ENCODE assay signal across 8 mouse cellular contexts in the genomic region with DNA sequence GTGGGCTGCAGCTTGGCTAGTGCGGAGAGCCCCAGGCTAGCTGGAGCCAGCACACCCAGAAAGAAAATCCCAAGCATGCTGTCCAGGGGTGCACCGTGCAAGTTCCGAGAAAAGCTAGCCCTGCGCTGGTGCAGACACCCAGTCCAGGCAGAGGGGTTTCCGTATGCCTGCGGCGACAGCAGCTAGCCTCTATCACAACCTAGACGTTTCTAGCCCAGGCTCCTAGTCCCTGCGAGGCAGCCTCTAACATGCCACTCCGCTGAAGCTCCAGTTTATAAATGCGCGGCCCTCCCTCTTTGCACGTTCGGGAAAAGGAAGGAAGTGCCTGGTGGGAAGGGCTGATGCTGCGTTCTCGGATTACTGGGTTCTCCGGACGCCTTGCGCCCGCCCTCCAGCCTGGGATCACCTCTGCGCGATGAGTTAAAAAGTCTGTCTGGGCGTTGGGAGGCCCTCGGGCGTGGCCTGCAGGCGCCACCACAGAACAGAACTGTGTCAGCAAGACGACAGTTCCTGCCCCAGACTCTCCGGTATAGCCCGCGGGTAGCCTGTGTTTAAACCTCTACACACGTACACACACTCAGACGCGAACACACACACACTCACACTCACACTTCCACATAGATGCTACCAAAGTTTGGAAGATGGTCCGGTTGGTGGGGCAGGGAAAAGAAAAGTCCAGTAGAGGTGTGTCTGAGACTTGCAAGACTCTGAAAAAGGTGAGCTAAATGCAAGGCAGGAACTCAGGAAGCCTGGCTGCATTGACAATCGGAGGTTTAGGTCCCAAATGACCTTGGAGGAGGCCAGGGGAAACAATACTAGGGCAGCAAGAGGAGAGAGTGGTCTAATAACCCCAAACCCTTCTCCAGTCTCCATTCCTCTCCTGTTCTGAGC. TPM values are rescaled to one million over a fixed set of nuclear protein-coding genes. Genes with fewer than 3 reads are reported as not detected.
DNase-seq lines count a peak whose midpoint lies in the region; ATAC-seq lines count a peak whose summit lies in the region.

Gene Thbd (minus strand): TSS at position 319 of the 891 bp plus-strand sequence.

- intact Hi-C loops in left cerebral cortex, postnatal 25 days (cut with DNase I) = loop anchor here (5.0 kb wide), 4 partner anchors 129 to 286 kb away; no protein-coding TSS in a partner anchor

- peaks cover 36% of the 10 kb centered on the region for H3K27me3 ChIP-seq in forebrain, embryonic 15.5 days
- peaks cover 24% of the 10 kb centered on the region for H3K27me3 ChIP-seq in megakaryocyte, embryonic 14.5 days (replicated peaks)

- H3K4me1 ChIP-seq in forebrain, embryonic 15.5 days = peaks cover 25% of the 10 kb centered on the region
- peaks cover 66% of the 10 kb centered on the region for H3K4me1 ChIP-seq in megakaryocyte, embryonic 14.5 days

- H3K9ac ChIP-seq in forebrain, embryonic 15.5 days (replicated peaks) = peak within 1 kb of the TSS; percentile 9; the same call in 1 of the 2 replicates

- peak; percentile 30 for DNase-seq in right cerebral cortex, postnatal 4 days
- no peak for DNase-seq in right cerebral cortex, postnatal 14 days
- peak; percentile 77 for DNase-seq in heart, postnatal 4 days
- no peak for DNase-seq in left cerebral cortex, postnatal 25 days (ENCODE audit: low spot score in 2 of 2)
- peak; percentile 39 to 60 for DNase-seq in spleen, postnatal 10 days (ENCODE audit: low spot score in 2 of 2)
- no peak for DNase-seq in layer of hippocampus, postnatal 25 days (ENCODE audit: extremely low spot score in 1 of 2, low spot score in 1 of 2)

- 2% methylated on average over 35 of the region's 35 CpGs for WGBS in forebrain, embryonic 15.5 days

- ATAC-seq in forebrain, embryonic 15.5 days (replicated peaks) = peak; percentile 52

- H3K36me3 ChIP-seq in forebrain, embryonic 15.5 days = no peaks in the 10 kb centered on the region
- no peaks in the 10 kb centered on the region for H3K36me3 ChIP-seq in megakaryocyte, embryonic 14.5 days (replicated peaks; ENCODE audit: low read length)

- H3K27ac ChIP-seq in forebrain, embryonic 15.5 days (replicated peaks) = no peak within 1 kb of the TSS

- peak within 1 kb of the TSS; percentile 31 for H3K4me3 ChIP-seq in forebrain, embryonic 15.5 days
- peak within 1 kb of the TSS; percentile 92 for H3K4me3 ChIP-seq in megakaryocyte, embryonic 14.5 days (replicated peaks)

- no peaks in the 10 kb centered on the region for H3K9me3 ChIP-seq in forebrain, embryonic 15.5 days
- 0 out of 2 replicates have a peak, but pooled peaks cover 5% of the 10 kb centered on the region for H3K9me3 ChIP-seq in megakaryocyte, embryonic 14.5 days

- peak within 1 kb of the TSS; percentile 48 for H3K4me2 ChIP-seq in forebrain, embryonic 15.5 days (replicated peaks)

RNA-seq across cellular contexts. Expression of gene Thbd, which starts in this region (rescaled TPM):
- polyA plus RNA-seq in forebrain, embryonic 15.5 days (2015; fragmentation: Nextera tagmentation; extraction: Ambion mirVana) = 5.0 and 5.3 TPM in 2 replicates
- total RNA-seq in heart, postnatal 4 days (2021) = 10 to 100 TPM; 37.2 to 41.4 TPM
- 10 to 100 TPM; 10.6 to 13.8 TPM for total RNA-seq in left cerebral cortex, postnatal 25 days (2021)
- 1.2 TPM in 2 replicates for polyA plus RNA-seq in megakaryocyte, embryonic 14.5 days (2012; ENCODE audit: insufficient read depth, low replicate concordance)
- 1 to 10 TPM; 4.9 to 5.3 TPM for total RNA-seq in layer of hippocampus, postnatal 25 days (2021)

Comparison
In these comparisons a context has a peak if more than half of its experiments do, and no peak if none do; other contexts are left out.
1. DNase-seq: peak in right cerebral cortex, postnatal 4 days (single experiment), heart, postnatal 4 days (single experiment) and spleen, postnatal 10 days (2 of 2); none in right cerebral cortex, postnatal 14 days (single experiment), left cerebral cortex, postnatal 25 days (0 of 2) and layer of hippocampus, postnatal 25 days (0 of 2).